Mouse (Mus musculus) hindbrain, embryonic 11.5 days (tissue): Measurements from ENCODE around the gene Ddx55. TPM values are rescaled to one million over a fixed set of nuclear protein-coding genes. Genes with fewer than 3 reads are reported as not detected.
"Not testable (repeated sequence)": the region's sequence is repeated elsewhere in the genome, so short reads cannot be mapped to it uniquely, and the experiment has no call there.

ENCODE experiments used
- ATAC-seq: fragments of 200-750 bp; cut with Nextera tagmentation; 2 replicates; pipeline ENCODE4 v1.8.0; 2017; ENCODE audit warnings: mild to moderate bottlenecking, moderate TSS enrichment, moderate library complexity; ENCODE audit not compliant: low FRiP score
- DNase-seq: peaks from one replicate; pipeline ENCODE4 v3.0.0-alpha.2; 2015; ENCODE audit warnings: low spot score
- H3K27ac ChIP-seq: fragments of 300-500 bp; sonication (generic); 2 replicates; pipeline ENCODE4 v1.5.1; 2014; ENCODE audit warnings: mild to moderate bottlenecking, low read depth, low read length
- H3K27me3 ChIP-seq: fragments of 300-500 bp; sonication (generic); 2 replicates; pipeline ENCODE4 v1.6.1; 2014; ENCODE audit warnings: mild to moderate bottlenecking, low read length, moderate library complexity, mixed read lengths; ENCODE audit not compliant: control insufficient read depth, insufficient read depth
- H3K36me3 ChIP-seq: fragments of 300-500 bp; sonication (generic); 2 replicates; pipeline ENCODE4 v1.6.1; 2014; ENCODE audit warnings: mild to moderate bottlenecking, low read length, moderate library complexity, mixed read lengths; ENCODE audit not compliant: control insufficient read depth, insufficient read depth
- H3K4me1 ChIP-seq: fragments of 300-500 bp; sonication (generic); replicated peaks from 2 replicates; pipeline ENCODE4 v1.6.1; 2014; ENCODE audit warnings: low read length, mixed read lengths; ENCODE audit not compliant: control insufficient read depth, insufficient read depth
- H3K4me2 ChIP-seq: fragments of 300-500 bp; sonication (generic); replicated peaks from 2 replicates; pipeline ENCODE4 v1.6.1; 2014; ENCODE audit warnings: mild to moderate bottlenecking, low read depth, low read length
- H3K4me3 ChIP-seq: fragments of 300-500 bp; sonication (generic); 2 replicates; pipeline ENCODE4 v1.5.1; 2014; ENCODE audit warnings: low read depth, low read length
- H3K9ac ChIP-seq: fragments of 300-500 bp; sonication (generic); 2 replicates; pipeline ENCODE4 v1.6.1; 2014; ENCODE audit warnings: low read depth, low read length
- H3K9me3 ChIP-seq: fragments of 300-500 bp; sonication (generic); 2 replicates; pipeline ENCODE4 v1.6.1; 2016; ENCODE audit warnings: low read length; ENCODE audit not compliant: control insufficient read depth
- WGBS: fragments of 180-500 bp; shearing (Covaris S2); extraction: QIAGEN DNeasy Blood & Tissue Kit; methylation state at CpG from one replicate; pipeline ENCODE4 v1.1.7; 2014; 5-methylcytosine and 5-hydroxymethylcytosine counted together
- polyA plus RNA-seq: library from polyadenylated mRNA; unstranded; fragments of >200 nt; fragmentation: Nextera tagmentation; extraction: Ambion mirVana; gene quantifications from 2 replicates; pipeline ENCODE4 v1.2.1, GENCODE M21; 2014

The Ddx55 gene
- polyA plus RNA-seq, 1 experiment from 2014 or later = 17.6 TPM

DNA sequence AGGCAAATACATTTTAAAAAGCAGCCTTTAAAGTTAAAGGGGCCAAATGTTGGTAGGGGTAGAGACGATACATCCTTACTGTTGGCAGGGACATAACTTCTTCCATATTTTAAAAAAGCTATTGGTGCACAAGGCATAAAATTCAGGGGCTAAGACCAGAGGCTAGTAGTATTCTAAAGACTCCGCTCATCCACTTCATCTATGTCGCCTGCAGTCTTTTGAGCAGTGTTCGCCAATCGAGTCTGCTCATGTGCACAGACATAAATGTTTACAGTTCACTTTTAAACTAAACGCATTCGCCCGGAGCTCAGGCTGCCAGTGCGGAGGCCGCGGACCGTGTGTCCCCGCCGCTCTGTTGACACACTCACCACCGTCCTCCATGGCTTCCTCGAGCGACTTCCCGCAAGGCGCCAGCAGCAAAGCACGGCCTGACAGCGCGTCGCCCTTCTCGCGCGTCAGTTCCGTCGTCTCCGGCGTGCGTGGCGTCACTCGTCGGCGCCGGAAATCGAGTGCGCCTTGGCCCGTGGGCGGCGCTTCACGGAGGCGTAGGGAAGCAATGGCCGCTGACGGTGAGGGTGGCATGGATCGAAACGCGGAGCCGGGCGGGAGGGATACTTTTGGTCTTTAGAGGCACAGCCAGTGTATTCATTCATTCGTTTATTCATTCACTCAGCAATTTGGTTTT lies 26.1 kb downstream of the Ddx55 start, which contains the start of the genes Eif2b1 and Gtf2h3:
Eif2b1 (minus strand) TSS at position 499 of the 685 bp plus-strand sequence.
Gtf2h3 (plus strand) TSS at position 508 of the 685 bp plus-strand sequence.
- no peak within 1 kb of the TSS for H3K27ac ChIP-seq
- H3K9ac ChIP-seq = peak within 1 kb of the TSS; percentile 64
- WGBS = 2% methylated on average over 51 of the region's 51 CpGs
- H3K36me3 ChIP-seq = peaks cover 2% of the 10 kb centered on the region; the same call in 1 of the 2 replicates
- peak within 1 kb of the TSS; percentile 86 for H3K4me3 ChIP-seq
- no peaks in the 10 kb centered on the region for H3K27me3 ChIP-seq
- H3K9me3 ChIP-seq = no peaks in the 10 kb centered on the region
- H3K4me1 ChIP-seq = peaks cover 5% of the 10 kb centered on the region; the same call in 1 of the 2 replicates
- DNase-seq = peak; percentile 99
- peak; percentile 86 for ATAC-seq
- H3K4me2 ChIP-seq = peak within 1 kb of the TSS; percentile 91

DNA sequence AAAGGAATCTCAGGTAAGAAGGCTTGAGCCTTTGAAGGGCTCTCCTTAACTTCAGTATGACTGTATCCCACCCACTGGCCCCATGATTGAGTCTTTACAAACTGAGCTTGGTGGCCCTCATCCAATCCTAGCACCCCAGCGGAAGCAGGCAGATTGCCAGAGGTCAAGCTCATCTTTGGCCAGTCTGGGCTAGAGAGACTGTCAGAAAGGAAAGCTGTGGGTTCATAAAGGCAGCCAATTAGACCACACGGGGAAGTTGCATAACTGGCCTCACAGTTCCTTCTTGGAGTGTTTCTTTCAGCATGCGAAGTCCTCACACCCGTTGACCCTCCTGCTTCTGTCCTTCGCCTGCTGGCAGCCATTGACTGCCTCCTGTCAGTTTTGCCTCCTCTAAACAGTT lies 29.9 kb downstream of the Ddx55 start:
- H3K4me2 ChIP-seq = no peak overlapping the region
- no peaks in the 10 kb centered on the region for H3K9me3 ChIP-seq
- H3K36me3 ChIP-seq = peaks cover 4% of the 10 kb centered on the region; the same call in 1 of the 2 replicates
- H3K4me3 ChIP-seq = no peak overlapping the region
- H3K9ac ChIP-seq = no peak overlapping the region
- WGBS = 95% methylated on average over 5 of the region's 5 CpGs
- peaks cover 5% of the 10 kb centered on the region; the same call in 1 of the 2 replicates for H3K4me1 ChIP-seq
- no peaks in the 10 kb centered on the region for H3K27me3 ChIP-seq
- no peak for ATAC-seq
- H3K27ac ChIP-seq = no peak overlapping the region
- DNase-seq = no peak

DNA sequence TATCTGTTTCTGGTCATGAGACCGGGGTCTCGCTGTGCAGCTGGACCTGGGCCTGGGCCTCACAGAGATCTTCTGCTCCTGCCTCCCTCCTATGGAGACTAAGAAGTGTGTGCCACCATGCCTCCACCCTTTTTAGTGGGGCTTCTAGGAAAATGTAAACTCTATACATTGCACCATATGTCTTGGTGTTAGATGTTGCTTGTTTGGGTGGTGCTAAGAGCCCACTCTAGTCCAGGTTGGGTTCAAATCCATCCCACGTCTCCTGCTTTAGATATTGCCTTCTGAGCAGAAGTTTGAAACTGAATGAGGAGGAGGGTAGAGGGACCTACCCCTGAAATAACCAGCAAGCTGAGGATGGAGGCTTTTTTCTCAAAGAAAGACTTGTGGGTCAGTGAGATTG lies 40.1 kb downstream of the Ddx55 start:
- no peak overlapping the region for H3K9ac ChIP-seq
- no peak for ATAC-seq
- no peaks in the 10 kb centered on the region for H3K9me3 ChIP-seq
- 92% methylated on average over 3 of the region's 3 CpGs for WGBS
- no peaks in the 10 kb centered on the region for H3K27me3 ChIP-seq
- 0 out of 2 replicates have a peak, but pooled peaks cover 9% of the 10 kb centered on the region for H3K36me3 ChIP-seq
- no peak overlapping the region for H3K4me2 ChIP-seq
- H3K27ac ChIP-seq = no peak overlapping the region
- H3K4me3 ChIP-seq = no peak overlapping the region
- DNase-seq = no peak
- no peaks in the 10 kb centered on the region for H3K4me1 ChIP-seq

DNA sequence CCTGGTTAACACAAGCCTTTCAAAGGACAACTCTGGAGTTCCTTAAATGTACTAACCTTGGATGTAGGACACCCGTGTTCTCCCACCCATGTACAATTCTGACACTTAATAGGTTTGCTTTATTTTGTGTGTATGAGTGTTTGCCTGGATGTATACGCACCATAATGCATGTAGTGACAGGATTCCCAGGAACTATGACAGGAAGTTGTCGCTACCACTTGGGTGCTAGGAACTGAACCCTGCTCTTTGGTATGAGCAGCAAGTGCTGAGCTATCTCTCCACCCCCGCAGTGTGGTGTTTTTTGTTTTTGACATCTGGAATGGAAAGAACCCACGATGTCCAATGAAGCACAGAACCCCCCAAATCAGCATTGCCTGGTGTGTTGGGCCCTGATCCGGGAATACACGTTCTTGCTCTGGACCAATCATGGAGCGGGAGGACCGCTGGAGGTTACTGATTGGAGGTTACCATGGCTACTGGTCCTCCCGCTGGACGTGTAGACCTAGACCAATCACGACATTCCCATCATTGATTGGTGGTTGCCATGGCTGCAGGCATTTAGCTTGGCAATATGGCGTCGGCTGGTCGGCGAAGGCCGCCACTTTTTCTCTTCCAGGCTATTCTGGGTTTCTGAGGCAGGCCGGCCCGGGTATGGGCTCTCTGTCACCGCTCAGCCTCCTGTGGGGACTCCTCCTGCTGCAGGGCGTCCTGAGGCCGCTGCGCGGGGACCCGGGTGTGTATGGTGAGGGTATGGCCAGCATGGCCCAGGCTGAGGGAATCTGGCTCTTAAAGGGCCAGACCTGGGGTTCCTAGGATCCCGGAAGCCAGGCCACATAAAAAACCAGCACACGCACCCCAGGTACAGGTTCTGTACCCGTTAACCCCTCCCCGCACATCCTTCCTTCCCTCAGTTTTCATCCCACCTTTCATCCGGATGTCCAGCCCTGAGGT lies 45.8 kb downstream of the Ddx55 start:
- H3K27me3 ChIP-seq = no peaks in the 10 kb centered on the region
- H3K27ac ChIP-seq = no peak overlapping the region
- H3K4me2 ChIP-seq = peak overlapping the region; percentile 61
- ATAC-seq (peak; percentile 99), DNase-seq (peak; percentile 96)
- no peaks in the 10 kb centered on the region for H3K4me1 ChIP-seq
- no peaks in the 10 kb centered on the region for H3K9me3 ChIP-seq
- H3K4me3 ChIP-seq = peak overlapping the region; percentile 88
- WGBS = 5% methylated on average over 30 of the region's 30 CpGs
- H3K9ac ChIP-seq = peak overlapping the region; percentile 80
- H3K36me3 ChIP-seq = 0 out of 2 replicates have a peak, but pooled peaks cover 4% of the 10 kb centered on the region

DNA sequence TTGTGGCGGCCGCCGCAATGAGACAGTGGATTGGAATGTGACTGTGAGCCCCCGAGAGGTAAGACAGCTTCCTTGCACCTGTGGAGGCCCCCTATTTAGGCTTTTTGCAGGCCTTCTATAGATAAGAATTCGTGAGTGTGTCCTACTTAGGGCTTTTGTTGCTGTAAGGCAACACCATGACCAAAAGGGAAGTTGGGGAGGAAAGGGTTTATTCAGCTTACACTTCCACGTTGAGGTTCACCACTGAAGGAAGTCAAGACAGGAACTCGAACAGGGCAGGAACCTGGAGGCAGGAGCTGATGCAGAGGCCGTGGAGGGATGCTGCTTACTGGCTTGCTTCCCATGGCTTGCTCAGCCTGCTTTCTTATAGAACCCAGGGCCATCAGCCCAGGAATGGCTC lies 47.1 kb downstream of the Ddx55 start:
- H3K27me3 ChIP-seq, H3K4me1 ChIP-seq, H3K4me3 ChIP-seq, H3K36me3 ChIP-seq, DNase-seq, H3K27ac ChIP-seq, H3K9me3 ChIP-seq, H3K9ac ChIP-seq, ATAC-seq: not testable (repeated sequence)
- peak overlapping the region; percentile 61; the same call in 1 of the 2 replicates for H3K4me2 ChIP-seq
- 64% methylated on average over 8 of the region's 8 CpGs for WGBS

DNA sequence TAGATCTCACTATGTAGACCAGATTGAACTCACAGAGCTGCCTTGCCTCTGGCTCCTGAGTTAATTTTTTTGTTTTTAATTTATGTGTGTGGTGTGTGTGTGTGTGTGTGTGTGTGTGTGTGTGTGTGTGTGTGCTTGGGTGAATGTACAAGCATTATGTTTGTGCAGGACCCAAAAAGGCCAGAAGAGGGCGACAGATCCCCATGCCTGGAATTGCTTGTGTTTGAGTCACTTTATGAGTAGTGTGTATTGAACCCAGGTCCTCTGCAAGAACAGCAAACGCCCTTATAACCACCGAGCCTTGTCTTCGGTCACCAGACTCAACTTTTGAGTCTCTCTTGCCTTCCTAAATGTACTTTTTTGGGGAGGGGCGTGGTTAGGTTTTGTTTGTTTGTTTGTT lies 49.7 kb downstream of the Ddx55 start:
- no peaks in the 10 kb centered on the region for H3K4me1 ChIP-seq
- DNase-seq (peak; percentile 70), ATAC-seq (no peak)
- no peak overlapping the region for H3K9ac ChIP-seq
- H3K4me3 ChIP-seq = no peak overlapping the region
- no peaks in the 10 kb centered on the region for H3K9me3 ChIP-seq
- no peak overlapping the region for H3K27ac ChIP-seq
- WGBS = 69% methylated on average over 5 of the region's 5 CpGs
- H3K4me2 ChIP-seq = no peak overlapping the region
- H3K27me3 ChIP-seq = no peaks in the 10 kb centered on the region
- H3K36me3 ChIP-seq = no peaks in the 10 kb centered on the region

DNA sequence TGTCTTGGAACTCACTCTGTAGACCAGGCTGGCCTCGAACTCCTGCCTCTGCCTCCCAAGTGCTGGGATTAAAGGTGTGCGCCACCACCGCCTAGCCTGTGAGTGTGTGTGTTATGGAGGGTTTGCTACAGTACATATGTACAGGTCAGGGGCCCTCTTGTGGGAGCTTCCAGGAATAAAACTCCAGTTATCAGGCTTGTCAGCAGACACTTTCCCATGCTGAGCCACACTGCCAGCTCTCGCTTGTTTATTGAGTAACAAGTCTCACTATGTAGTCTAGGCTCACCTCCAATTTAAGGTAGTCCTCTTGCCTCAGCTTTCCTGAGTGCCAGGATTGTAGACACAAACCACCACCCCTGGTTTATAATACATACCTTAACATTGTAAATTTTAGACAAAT lies 51.6 kb downstream of the Ddx55 start:
- Histone ChIP-seq H3K9me3 (no peaks in the 10 kb centered on the region), H3K27me3 (no peaks in the 10 kb centered on the region), H3K4me2 (no peak overlapping the region), H3K4me1 (no peaks in the 10 kb centered on the region), H3K4me3 (no peak overlapping the region), H3K36me3 (no peaks in the 10 kb centered on the region), H3K9ac (no peak overlapping the region), H3K27ac (no peak overlapping the region)
- DNase-seq (no peak), ATAC-seq (no peak)
- WGBS = 87% methylated on average over 4 of the region's 4 CpGs

GRCm38 (mm10) chr5:124605041-124605622 lies 52.5 kb downstream of the Ddx55 start:
- H3K9ac ChIP-seq = no peak overlapping the region
- H3K9me3 ChIP-seq = no peaks in the 10 kb centered on the region
- ATAC-seq (no peak), DNase-seq (no peak)
- no peak overlapping the region for H3K4me2 ChIP-seq
- no peaks in the 10 kb centered on the region for H3K27me3 ChIP-seq
- H3K4me3 ChIP-seq = no peak overlapping the region
- no peak overlapping the region for H3K27ac ChIP-seq
- no peaks in the 10 kb centered on the region for H3K36me3 ChIP-seq
- no peaks in the 10 kb centered on the region for H3K4me1 ChIP-seq
- WGBS = 86% methylated on average over 17 of the region's 17 CpGs
